ENCODE assay signal across 13 mouse cellular contexts in the genomic region with DNA sequence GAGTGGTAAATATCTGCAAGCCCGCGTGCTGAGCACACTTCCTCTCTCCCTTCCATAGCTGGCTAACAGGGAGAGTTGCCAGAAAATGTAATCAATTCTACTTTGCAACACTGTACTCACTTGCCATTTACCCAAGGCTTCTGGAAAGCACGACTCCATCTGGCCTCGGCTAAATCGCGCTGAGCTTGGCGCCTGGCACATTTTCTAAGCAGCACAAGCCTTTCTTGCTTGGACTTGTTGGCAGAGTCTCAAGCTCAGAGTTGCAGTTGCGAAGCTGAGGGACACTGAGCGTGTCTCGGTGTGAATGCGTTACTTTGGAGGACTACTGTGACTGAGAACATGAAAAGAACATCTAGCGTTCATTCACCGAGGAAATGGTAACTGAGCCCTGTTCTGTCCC.
A peak's percentile ranks its signal among the peaks of the same experiment; 100 is the strongest.
DNase-seq lines count a peak whose midpoint lies in the region; ATAC-seq and TF ChIP-seq lines count a peak whose summit lies in the region.
"Had no signal": no experiment of that assay in that cellular context is flagged by ENCODE, and none has a peak within 500 bp of the region (broad histone marks: within the 10 kb centered on the region; RNA-seq: fewer than 3 reads in every experiment).

No protein-coding gene starts in this region.

- no peaks in the 10 kb centered on the region for H3K4me1 ChIP-seq in lung, postnatal 0 days (ENCODE audit: insufficient read depth, low read depth, low read length)
- H3K4me1 ChIP-seq in lung, adult 2 months (ENCODE audit: control insufficient read depth, insufficient read depth, low read length), result no peaks in the 10 kb centered on the region
- H3K4me1 ChIP-seq: embryonic facial prominence, embryonic 13.5 days; heart, embryonic 15.5 days; neural tube, embryonic 15.5 days had no signal

- 58% methylated on average over 13 of the region's 13 CpGs for WGBS in lung, postnatal 0 days
- 69% methylated on average over 13 of the region's 13 CpGs for WGBS in lung, adult 2 months

- TF ChIP-seq CTCF in lung, postnatal 0 days (IDR thresholded peaks at IDR 0.05), result no peak
- TF ChIP-seq CTCF in lung, adult 2 months (IDR thresholded peaks at IDR 0.05; ENCODE audit: insufficient read depth, low read length), result no peak

- no peaks in the 10 kb centered on the region for H3K36me3 ChIP-seq in lung, postnatal 0 days (ENCODE audit: insufficient read depth, low read length)
- H3K36me3 ChIP-seq: embryonic facial prominence, embryonic 13.5 days; heart, embryonic 15.5 days; neural tube, embryonic 15.5 days had no signal

- no peak for TF ChIP-seq EP300 in lung, postnatal 0 days (IDR thresholded peaks at IDR 0.05)

- no peak overlapping the region for H3K27ac ChIP-seq in lung, postnatal 0 days (ENCODE audit: low read length)
- H3K27ac ChIP-seq: embryonic facial prominence, embryonic 13.5 days; heart, embryonic 15.5 days; kidney, postnatal 0 days; neural tube, embryonic 15.5 days had no signal

- no peak overlapping the region for H3K4me2 ChIP-seq in lung, postnatal 0 days (replicated peaks; ENCODE audit: low read depth, low read length)
- H3K4me2 ChIP-seq: embryonic facial prominence, embryonic 13.5 days; heart, embryonic 15.5 days; neural tube, embryonic 15.5 days had no signal

- H3K9me3 ChIP-seq in lung, postnatal 0 days (ENCODE audit: low read length), result no peaks in the 10 kb centered on the region
- H3K9me3 ChIP-seq: embryonic facial prominence, embryonic 13.5 days; heart, embryonic 15.5 days; neural tube, embryonic 15.5 days had no signal

- DNase-seq in lung, postnatal 0 days (ENCODE audit: low spot score), result peak; percentile 12
- no peak for DNase-seq in lung, adult 2 months
- peak; percentile 84 for DNase-seq in frontal cortex, adult 2 months (ENCODE audit: extremely low spot score in 1 of 2, low spot score in 1 of 2)
- peak; percentile 24 to 87 for DNase-seq in left cerebral cortex, adult 8-10 months (ENCODE audit: low spot score in 2 of 2)
- DNase-seq in testis, postnatal 10 days (ENCODE audit: low spot score), result peak; percentile 55
- DNase-seq in thymus, postnatal 10 days (ENCODE audit: low spot score in 2 of 2), result no peak
- DNase-seq: adrenal gland, adult 2 months; thymus, adult 2 months had no signal

- no peak for ATAC-seq in lung, postnatal 0 days
- no peak for ATAC-seq in erythroblast, adult 5-6 weeks (replicated peaks; ENCODE audit: low FRiP score, poor library complexity, severe bottlenecking)

- H3K27me3 ChIP-seq in lung, postnatal 0 days (replicated peaks; ENCODE audit: insufficient read depth, low read length), result no peaks in the 10 kb centered on the region
- H3K27me3 ChIP-seq: embryonic facial prominence, embryonic 13.5 days; heart, embryonic 15.5 days; neural tube, embryonic 15.5 days had no signal

- TF ChIP-seq POLR2A in lung, adult 2 months (IDR thresholded peaks at IDR 0.05; ENCODE audit: borderline replicate concordance, extremely low read depth, low read depth, low read length), result no peak

- no peak overlapping the region for H3K9ac ChIP-seq in lung, postnatal 0 days (replicated peaks; ENCODE audit: low read depth)
- H3K9ac ChIP-seq: embryonic facial prominence, embryonic 13.5 days; heart, embryonic 15.5 days; neural tube, embryonic 15.5 days had no signal

- no peak overlapping the region for H3K4me3 ChIP-seq in lung, postnatal 0 days (ENCODE audit: low read depth, low read length)
- no peak overlapping the region for H3K4me3 ChIP-seq in lung, adult 2 months (replicated peaks; ENCODE audit: extremely low read depth, low read depth, low read length)
- H3K4me3 ChIP-seq: embryonic facial prominence, embryonic 13.5 days; heart, embryonic 15.5 days; neural tube, embryonic 15.5 days had no signal

Comparison
In these comparisons a context has a peak if more than half of its experiments do, and no peak if none do; other contexts are left out.
1. DNase-seq: peak in lung, postnatal 0 days (single experiment), frontal cortex, adult 2 months (2 of 2), left cerebral cortex, adult 8-10 months (2 of 2) and testis, postnatal 10 days (single experiment); none in lung, adult 2 months (single experiment) and thymus, postnatal 10 days (0 of 2).